Mouse (Mus musculus) megakaryocyte, embryonic 14.5 days (primary cell): ENCODE results near the gene Crcp.

Experiments used
- FLI1 ChIP-seq: IDR thresholded peaks from 2 replicates; pipeline ENCODE4 v1.6.1; 2012; ENCODE audit warnings: low read length, inconsistent platforms, mixed read lengths
- GATA1 ChIP-seq: IDR thresholded peaks from 3 replicates; pipeline ENCODE4 v1.6.1; 2012; ENCODE audit warnings: mixed read lengths, low read length, inconsistent platforms, borderline replicate concordance

- TF ChIP-seq GATA1 = no peak
- TF ChIP-seq FLI1 = no peak
Measured at GRCm38 (mm10) chr5:130027134-130027533, 2.0 kb upstream of the Crcp start.
